Mouse (Mus musculus) embryonic stem cell, embryonic (primary cell): ENCODE measurements around the gene Ppox.
"Not testable (repeated sequence)": the region's sequence is repeated elsewhere in the genome, so short reads cannot be mapped to it uniquely, and the experiment has no call there.

Experiments
- CTCF ChIA-PET, 4 experiments: fragments of 300-600 bp in 2 of 4; fragments of 350-600 bp in 2 of 4; sonication (Branson Sonifier 250); formaldehyde crosslinking; loops; one replicate each; lab custom pipeline; 2022; ENCODE audit warnings: inconsistent platforms in 2 of 4; lab: Charles Lee
- POLR2A ChIA-PET, 4 experiments: fragments of 300-600 bp in 2 of 4; fragments of 350-600 bp in 2 of 4; sonication (Branson Sonifier 250); formaldehyde crosslinking; loops; one replicate each; lab custom pipeline; 2022; ENCODE audit warnings: antibody characterized with exemption in 4 of 4, inconsistent platforms in 1 of 4; lab: Charles Lee

The Ppox gene

GRCm38 (mm10) chr1:171280916-171281527, at the start of gene Ppox:
Gene Ppox, minus strand, starts transcription at chr1:171281186.
- CTCF ChIA-PET: interaction anchor here (0.5 to 2.3 kb wide), 57 partner anchors 9 to 413 kb away, joined by 3 to 38 read pairs (median 5); partner anchors contain the start of genes B4galt3 (in 3 of the 4), Dedd (in 2 of the 4), F11r (in 1 of the 4) and Fcer1g (in 1 of the 4)
- POLR2A ChIA-PET: interaction anchor here (0.6 to 6.2 kb wide), 90 partner anchors 9 to 413 kb away, joined by 3 to 119 read pairs (median 4); partner anchors contain the start of genes B4galt3 (in 4 of the 4), Adamts4 (in 3 of the 4), Dedd (in 3 of the 4) and Nit1 (in 3 of the 4)

GRCm38 (mm10) chr1:171330216-171330560, 49.2 kb upstream of the Ppox start:
- ChIA-PET CTCF (interaction anchor here in 2 of 4 experiments (0.6 to 1.1 kb wide), 2 partner anchors 26 to 171 kb away, joined by 3 to 4 read pairs; no protein-coding TSS in a partner anchor), POLR2A (interaction anchor here in 3 of 4 experiments (0.6 to 4.5 kb wide), 25 partner anchors 8 to 216 kb away, joined by 3 to 34 read pairs (median 4); partner anchors contain the start of genes Nit1 (in 3 of the 3), Pfdn2 (in 3 of the 3), Adamts4 (in 1 of the 3) and B4galt3 (in 1 of the 3))

GRCm38 (mm10) chr1:171329433-171330215, 48.6 kb upstream of the Ppox start:
- CTCF ChIA-PET: interaction anchor here in 3 of 4 experiments (0.6 to 1.4 kb wide), 5 partner anchors 25 to 165 kb away, joined by 3 to 7 read pairs (median 4); partner anchors contain the start of gene Ppox (in 1 of the 3)
- POLR2A ChIA-PET: interaction anchor here (0.6 to 4.5 kb wide), 48 partner anchors 8 to 216 kb away, joined by 3 to 34 read pairs (median 5); partner anchors contain the start of genes Nit1 (in 3 of the 4), Pfdn2 (in 3 of the 4), B4galt3 (in 2 of the 4) and F11r (in 2 of the 4)

- POLR2A ChIA-PET: interaction anchor here (0.6 to 4.5 kb wide), 62 partner anchors 9 to 187 kb away, joined by 3 to 34 read pairs (median 4); partner anchors contain the start of genes Nit1 (in 4 of the 4), Pfdn2 (in 4 of the 4), B4galt3 (in 3 of the 4) and Ppox (in 3 of the 4)
Observed at GRCm38 (mm10) chr1:171328839-171329432, 48.0 kb upstream of the Ppox start, which contains the start of gene Dedd. Gene Dedd, plus strand, starts transcription at chr1:171329145.

GRCm38 (mm10) chr1:171328244-171328643, 47.3 kb upstream of the Ppox start:
- ChIA-PET CTCF (interaction anchor here in 3 of 4 experiments (0.6 to 1.4 kb wide), 7 partner anchors 26 to 1619 kb away, joined by 3 to 7 read pairs (median 4); partner anchors contain the start of gene Ppox (in 2 of the 3)), POLR2A (interaction anchor here (0.6 to 4.5 kb wide), 58 partner anchors 8 to 197 kb away, joined by 3 to 34 read pairs (median 4); partner anchors contain the start of genes Nit1 (in 4 of the 4), Pfdn2 (in 4 of the 4), Ppox (in 3 of the 4) and Usf1 (in 3 of the 4))

More at GRCm38 (mm10) chr1:171328839-171329432, 48.0 kb upstream of the Ppox start, which contains the start of gene Dedd:
- CTCF ChIA-PET: interaction anchor here in 2 of 4 experiments (0.7 to 1.4 kb wide), 6 partner anchors 25 to 166 kb away, joined by 3 to 7 read pairs (median 4); partner anchors contain the start of gene Ppox (in 2 of the 2)

GRCm38 (mm10) chr1:171326588-171326987, 45.6 kb upstream of the Ppox start:
- POLR2A ChIA-PET: interaction anchor here in 2 of 4 experiments (0.9 to 3.1 kb wide), 9 partner anchors 16 to 176 kb away, joined by 3 to 30 read pairs (median 6); partner anchors contain the start of genes Klhdc9 (in 2 of the 2), Alyref2 (in 1 of the 2), B4galt3 (in 1 of the 2) and Nit1 (in 1 of the 2)
- CTCF ChIA-PET: not testable (repeated sequence)

GRCm38 (mm10) chr1:171325571-171325970, 44.6 kb upstream of the Ppox start:
- ChIA-PET POLR2A (interaction anchor here in 2 of 4 experiments (0.8 to 3.1 kb wide), 14 partner anchors 9 to 176 kb away, joined by 3 to 20 read pairs (median 4); partner anchors contain the start of genes B4galt3 (in 2 of the 2), Nit1 (in 2 of the 2), Pfdn2 (in 2 of the 2) and Klhdc9 (in 1 of the 2)), CTCF (interaction anchor here in 2 of 4 experiments (0.5 to 4.9 kb wide), 3 partner anchors 32 to 176 kb away, joined by 3 to 67 read pairs (median 3); partner anchors contain the start of gene Klhdc9 (in 1 of the 2))

GRCm38 (mm10) chr1:171322012-171322411, 41.0 kb upstream of the Ppox start:
- CTCF ChIA-PET: interaction anchor here (0.5 to 4.9 kb wide), 43 partner anchors 11 to 807 kb away, joined by 3 to 67 read pairs (median 4); partner anchors contain the start of genes Klhdc9 (in 2 of the 4), Nit1 (in 2 of the 4), Pfdn2 (in 2 of the 4) and Ppox (in 2 of the 4)

GRCm38 (mm10) chr1:171321415-171321814, 40.4 kb upstream of the Ppox start:
- CTCF ChIA-PET: interaction anchor here (0.6 to 4.9 kb wide), 34 partner anchors 14 to 247 kb away, joined by 3 to 67 read pairs (median 4); partner anchors contain the start of genes Klhdc9 (in 2 of the 4), Nit1 (in 2 of the 4), Pfdn2 (in 2 of the 4) and Ppox (in 2 of the 4)
- POLR2A ChIA-PET: interaction anchor here (0.6 to 5.1 kb wide), 47 partner anchors 9 to 181 kb away, joined by 3 to 72 read pairs (median 5); partner anchors contain the start of genes Klhdc9 (in 3 of the 4), Nit1 (in 3 of the 4), Pfdn2 (in 3 of the 4) and Alyref2 (in 2 of the 4)

More at GRCm38 (mm10) chr1:171322012-171322411, 41.0 kb upstream of the Ppox start:
- POLR2A ChIA-PET: interaction anchor here (0.6 to 5.1 kb wide), 60 partner anchors 9 to 181 kb away, joined by 3 to 72 read pairs (median 4); partner anchors contain the start of genes Klhdc9 (in 3 of the 4), Nit1 (in 3 of the 4), Pfdn2 (in 3 of the 4) and Alyref2 (in 2 of the 4)

GRCm38 (mm10) chr1:171320151-171320550, 39.2 kb upstream of the Ppox start:
- ChIA-PET POLR2A (interaction anchor here (0.6 to 5.1 kb wide), 46 partner anchors 8 to 425 kb away, joined by 3 to 72 read pairs (median 4); partner anchors contain the start of genes Dedd (in 3 of the 4), Nit1 (in 3 of the 4), Pfdn2 (in 3 of the 4) and Klhdc9 (in 2 of the 4)), CTCF (interaction anchor here in 1 of 4 experiments (0.8 to 2.2 kb wide), 8 partner anchors 14 to 244 kb away, joined by 3 to 9 read pairs (median 4); partner anchors contain the start of genes Klhdc9 and Ppox)

GRCm38 (mm10) chr1:171319748-171320147, 38.8 kb upstream of the Ppox start:
- ChIA-PET POLR2A (interaction anchor here (0.6 to 5.1 kb wide), 48 partner anchors 9 to 424 kb away, joined by 3 to 72 read pairs (median 4); partner anchors contain the start of genes Dedd (in 3 of the 4), Nit1 (in 3 of the 4), Pfdn2 (in 3 of the 4) and Klhdc9 (in 2 of the 4)), CTCF (interaction anchor here in 1 of 4 experiments (0.8 to 2.2 kb wide), 8 partner anchors 15 to 244 kb away, joined by 3 to 9 read pairs (median 4); partner anchors contain the start of genes Klhdc9 and Ppox)

- CTCF ChIA-PET: interaction anchor here in 2 of 4 experiments (0.7 to 1.9 kb wide), 4 partner anchors 10 to 89 kb away, joined by 3 to 7 read pairs (median 4); partner anchors contain the start of gene Ppox (in 1 of the 2)
Observed at GRCm38 (mm10) chr1:171309321-171309720, 28.3 kb upstream of the Ppox start.

GRCm38 (mm10) chr1:171306157-171306556, 25.2 kb upstream of the Ppox start:
- CTCF ChIA-PET: not testable (repeated sequence)
- POLR2A ChIA-PET: interaction anchor here in 3 of 4 experiments (0.6 to 2.6 kb wide), 10 partner anchors 9 to 195 kb away, joined by 3 to 7 read pairs (median 4); partner anchors contain the start of genes Fcer1g (in 1 of the 3), Ppox (in 1 of the 3) and Ufc1 (in 1 of the 3)

More at GRCm38 (mm10) chr1:171309321-171309720, 28.3 kb upstream of the Ppox start:
- POLR2A ChIA-PET: interaction anchor here in 3 of 4 experiments (0.7 to 3.2 kb wide), 15 partner anchors 10 to 193 kb away, joined by 3 to 15 read pairs (median 5); partner anchors contain the start of genes Nit1 (in 1 of the 3), Pfdn2 (in 1 of the 3), Ppox (in 1 of the 3) and Ufc1 (in 1 of the 3)

- POLR2A ChIA-PET: interaction anchor here in 2 of 4 experiments (0.5 to 1.4 kb wide), 8 partner anchors 11 to 54 kb away, joined by 3 to 4 read pairs (median 4); partner anchors contain the start of genes Ppox (in 1 of the 2) and Usp21 (in 1 of the 2)
- CTCF ChIA-PET: interaction anchor here in 1 of 4 experiments (1.0 kb wide), 1 partner anchor 17 kb away, joined by 3 read pairs; the partner anchor contains the start of gene Ppox
Observed at GRCm38 (mm10) chr1:171298226-171298625, 17.2 kb upstream of the Ppox start.

- ChIA-PET POLR2A (interaction anchor here (0.6 to 2.6 kb wide), 26 partner anchors 10 to 404 kb away, joined by 3 to 12 read pairs (median 5); partner anchors contain the start of genes Ppox (in 3 of the 4), Dedd (in 2 of the 4), B4galt3 (in 1 of the 4) and Klhdc9 (in 1 of the 4)), CTCF (interaction anchor here in 1 of 4 experiments (1.0 to 1.5 kb wide), 2 partner anchors 14 to 25 kb away, joined by 3 to 8 read pairs; partner anchors contain the start of genes B4galt3 and Ppox)
Observed at GRCm38 (mm10) chr1:171295063-171295402, 14.0 kb upstream of the Ppox start.
